Mouse (Mus musculus) liver, adult 10 weeks (tissue): Measurements from ENCODE around the gene AC161166.1. TPM values are rescaled to one million over a fixed set of nuclear protein-coding genes. Genes with fewer than 3 reads are reported as not detected.

Experiments
- polyA plus RNA-seq: library from polyadenylated mRNA; stranded (reverse); fragments of 350-450 nt; fragmentation: Illumina TruSeq; extraction: RNeasy Lipid Tissue Mini Kit (QIAGEN cat#74804); gene quantifications from one replicate; pipeline ENCODE4 v1.2.3, GENCODE M21; 2014; ENCODE audit warnings: low read depth, low replicate concordance

Gene AC161166.1
- polyA plus RNA-seq, result not detected

GRCm38 (mm10) chr7:24512355-24512754, at the start of gene AC161166.1:
Gene AC161166.1, minus strand, starts transcription at chr7:24512455.

GRCm38 (mm10) chr7:24546068-24546614, 33.9 kb upstream of the AC161166.1 start, which contains the start of the genes Pinlyp and Xrcc1:
Gene Pinlyp, minus strand, starts transcription at chr7:24546118.
Gene Xrcc1, plus strand, starts transcription at chr7:24546289.

GRCm38 (mm10) chr7:24530062-24530931, 18.0 kb upstream of the AC161166.1 start, which contains the start of gene Irgq:
Gene Irgq, plus strand, starts transcription at chr7:24530689.

GRCm38 (mm10) chr7:24506838-24507725, 5.2 kb downstream of the AC161166.1 start, which contains the start of gene Zfp428:
Gene Zfp428, plus strand, starts transcription at chr7:24507006.

DNA sequence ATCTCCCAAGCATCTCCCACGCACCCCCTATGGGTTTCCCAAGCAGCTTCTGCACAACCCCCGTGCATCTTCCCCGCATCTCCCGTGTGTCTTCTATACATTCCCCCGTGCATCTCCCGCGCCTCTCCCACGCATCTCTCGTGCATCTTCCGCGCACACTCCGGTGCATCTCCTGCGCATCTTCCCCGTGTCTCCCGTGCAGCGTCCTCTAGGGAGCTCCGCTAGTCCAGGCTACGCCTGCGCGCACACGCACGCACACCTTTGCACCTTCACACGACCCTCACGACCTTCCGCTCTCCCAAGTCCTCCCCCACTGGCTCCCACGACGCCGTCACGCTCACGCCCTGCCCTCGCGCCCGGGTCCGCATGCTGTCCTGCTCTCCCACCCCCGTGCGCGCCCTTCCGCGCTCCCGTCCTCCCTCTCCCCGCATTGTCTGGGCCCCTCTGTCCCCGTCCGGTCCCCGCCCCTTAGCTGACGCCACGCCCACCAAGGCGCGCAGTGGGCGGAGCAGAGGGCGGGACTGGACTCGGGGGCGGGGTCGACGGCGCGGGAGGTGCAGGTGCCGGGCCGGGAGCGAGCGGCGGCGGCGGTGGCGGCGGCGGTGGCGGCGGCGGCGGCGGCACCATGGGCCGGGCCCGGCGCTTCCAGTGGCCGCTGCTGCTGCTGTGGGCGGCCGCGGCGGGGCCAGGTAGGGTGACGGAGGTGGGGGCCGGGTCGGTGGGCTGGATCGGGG, 30.6 kb downstream of the AC161166.1 start, which contains the start of gene Cadm4:
Cadm4 (plus strand) TSS at position 550 of the 734 bp plus-strand sequence.

GRCm38 (mm10) chr7:24462388-24463319, 49.6 kb downstream of the AC161166.1 start, which contains the start of gene Plaur:
Gene Plaur, plus strand, starts transcription at chr7:24462484.

Other genes starting within 250 kb of the AC161166.1 start
- gene Zfp93, start 242.0 kb downstream of the AC161166.1 start, polyA plus RNA-seq, result 1.4 TPM
- gene Zfp61, start 211.2 kb downstream of the AC161166.1 start, polyA plus RNA-seq, result not detected
- gene Zfp94, start 195.8 kb downstream of the AC161166.1 start, polyA plus RNA-seq, result 0.87 TPM
- gene Tescl, start 178.5 kb downstream of the AC161166.1 start, polyA plus RNA-seq, result not detected
- gene Lypd5, start 163.3 kb downstream of the AC161166.1 start, polyA plus RNA-seq, result not detected
- not detected for gene Kcnn4, start 142.2 kb downstream of the AC161166.1 start, polyA plus RNA-seq
- gene Smg9, start 112.8 kb downstream of the AC161166.1 start, polyA plus RNA-seq, result 0.21 TPM
- gene Irgc1, start 60.2 kb downstream of the AC161166.1 start, polyA plus RNA-seq, result not detected
- gene Plaur, start 50.0 kb downstream of the AC161166.1 start, polyA plus RNA-seq, result not detected
- gene Cadm4, start 30.4 kb downstream of the AC161166.1 start, polyA plus RNA-seq, result 0.34 TPM
- not detected for gene Zfp428, start 5.4 kb downstream of the AC161166.1 start, polyA plus RNA-seq
- gene Irgq, start 18.2 kb upstream of the AC161166.1 start, polyA plus RNA-seq, result 3.8 TPM
- gene Pinlyp, start 33.7 kb upstream of the AC161166.1 start, polyA plus RNA-seq, result not detected
- 0.74 TPM for gene Xrcc1, start 33.8 kb upstream of the AC161166.1 start, polyA plus RNA-seq
- gene Ethe1, start 75.1 kb upstream of the AC161166.1 start, polyA plus RNA-seq, result 11.2 TPM
- gene Zfp575, start 75.2 kb upstream of the AC161166.1 start, polyA plus RNA-seq, result not detected
- gene Phldb3, start 98.3 kb upstream of the AC161166.1 start, polyA plus RNA-seq, result 0.29 TPM
- not detected for gene Lypd3, start 124.1 kb upstream of the AC161166.1 start, polyA plus RNA-seq
- gene Tex101, start 164.2 kb upstream of the AC161166.1 start, polyA plus RNA-seq, result not detected
- not detected for gene BC049730, start 196.8 kb upstream of the AC161166.1 start, polyA plus RNA-seq
- not detected for gene Gm4763, start 214.5 kb upstream of the AC161166.1 start, polyA plus RNA-seq
- gene Cd177, start 247.9 kb upstream of the AC161166.1 start, polyA plus RNA-seq, result not detected